8 mouse cellular contexts compared by ENCODE assay signal in the genomic region with DNA sequence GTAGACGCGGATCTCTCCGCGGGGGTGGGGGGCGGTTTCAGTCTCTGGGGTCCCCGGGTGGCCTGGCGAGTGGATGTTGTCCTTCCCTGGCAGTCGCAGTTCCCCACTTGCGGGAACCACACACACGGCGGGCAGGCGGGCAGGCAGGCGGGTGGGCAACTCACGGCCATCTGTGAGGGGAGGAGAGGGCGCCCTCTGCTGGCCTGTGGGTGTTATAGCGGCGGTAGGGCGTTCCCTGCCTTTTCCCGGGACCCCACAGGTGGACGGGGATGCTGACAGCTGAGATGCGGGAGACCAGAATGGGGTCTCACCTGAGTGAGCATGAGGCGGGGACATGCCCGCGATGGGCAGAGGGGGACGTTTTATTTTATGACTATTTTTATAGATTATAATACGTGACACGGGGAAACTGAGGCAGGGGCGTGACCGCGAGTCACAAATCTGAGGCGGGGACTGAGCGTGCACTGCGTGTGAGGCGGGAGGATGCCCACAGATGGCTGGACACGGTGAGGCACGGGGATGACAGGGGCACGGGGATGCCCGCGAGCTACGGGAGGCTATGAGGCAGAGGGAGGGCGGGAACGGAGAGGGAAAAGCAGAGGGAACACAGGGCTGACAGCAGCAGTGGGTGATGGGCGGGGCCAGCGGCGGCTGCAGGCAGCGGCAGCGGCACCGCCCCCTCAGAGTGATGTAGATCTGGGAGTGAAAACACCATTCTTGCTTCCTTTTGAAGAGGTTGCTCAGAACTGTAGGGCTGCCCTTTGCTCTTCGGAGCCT.
DNase-seq lines count a peak whose midpoint lies in the region; ATAC-seq and TF ChIP-seq lines count a peak whose summit lies in the region.

No protein-coding gene starts in this region.

- 1% methylated on average over 49 of the region's 49 CpGs for WGBS in embryonic facial prominence, embryonic 15.5 days
- 3% methylated on average over 49 of the region's 49 CpGs for WGBS in lung, embryonic 14.5 days

- DNase-seq in Muller cell, postnatal 12 days (ENCODE audit: inconsistent ontology term) = peak; percentile 72
- DNase-seq in brain, adult 2 months (ENCODE audit: low read depth, low spot score) = peak; percentile 65
- peak; percentile 16 to 51 for DNase-seq in heart, postnatal 10 days
- DNase-seq in layer of hippocampus, adult 8-10 months (ENCODE audit: low spot score in 2 of 2) = peak; percentile 22 to 36
- peak; percentile 75 for DNase-seq in lung, embryonic 14.5 days
- peak; percentile 6 for DNase-seq in retina, adult 2 months (ENCODE audit: low read depth, low spot score)
- peak; percentile 37 for DNase-seq in yolk sac, embryonic 10.5 days (ENCODE audit: low spot score)

- peak overlapping the region; percentile 40 for H3K4me3 ChIP-seq in embryonic facial prominence, embryonic 15.5 days (replicated peaks)
- H3K4me3 ChIP-seq in lung, embryonic 14.5 days (ENCODE audit: low read depth, low read length) = peak overlapping the region; percentile 36

- H3K4me1 ChIP-seq in embryonic facial prominence, embryonic 15.5 days = peaks cover 9% of the 10 kb centered on the region
- H3K4me1 ChIP-seq in lung, embryonic 14.5 days (ENCODE audit: insufficient read depth) = no peaks in the 10 kb centered on the region

- peak; percentile 91 for TF ChIP-seq CTCF in lung, embryonic 14.5 days (IDR thresholded peaks at IDR 0.05; ENCODE audit: low read depth)

- intact Hi-C loops in heart, postnatal 10 days (cut with DNase I) = loop anchor here (10.0 kb wide), 1 partner anchor 537 kb away; no protein-coding TSS in a partner anchor

- H3K27me3 ChIP-seq in embryonic facial prominence, embryonic 15.5 days = no peaks in the 10 kb centered on the region
- H3K27me3 ChIP-seq in lung, embryonic 14.5 days (ENCODE audit: insufficient read depth, low read length) = no peaks in the 10 kb centered on the region

- ATAC-seq in embryonic facial prominence, embryonic 15.5 days (ENCODE audit: insufficient number of reproducible peaks, low FRiP score, low TSS enrichment, low read depth) = peak; percentile 66; the same call in 1 of the 2 replicates
- peak; percentile 92 for ATAC-seq in lung, embryonic 14.5 days (ENCODE audit: insufficient read depth)

- no peak overlapping the region for H3K27ac ChIP-seq in embryonic facial prominence, embryonic 15.5 days (replicated peaks)
- no peak overlapping the region for H3K27ac ChIP-seq in lung, embryonic 14.5 days (ENCODE audit: low read depth)

- H3K36me3 ChIP-seq in embryonic facial prominence, embryonic 15.5 days = no peaks in the 10 kb centered on the region
- H3K36me3 ChIP-seq in lung, embryonic 14.5 days (ENCODE audit: insufficient read depth) = no peaks in the 10 kb centered on the region

- H3K9ac ChIP-seq in embryonic facial prominence, embryonic 15.5 days = 0 out of 2 replicates have a peak overlapping the region, but pooled peaks have one; percentile 21
- H3K9ac ChIP-seq in lung, embryonic 14.5 days = peak overlapping the region; percentile 23

- H3K4me2 ChIP-seq in embryonic facial prominence, embryonic 15.5 days (replicated peaks) = peak overlapping the region; percentile 76
- H3K4me2 ChIP-seq in lung, embryonic 14.5 days = peak overlapping the region; percentile 81

- no peaks in the 10 kb centered on the region for H3K9me3 ChIP-seq in embryonic facial prominence, embryonic 15.5 days (replicated peaks)
- H3K9me3 ChIP-seq in lung, embryonic 14.5 days (ENCODE audit: low read depth, low read length) = peaks cover 4% of the 10 kb centered on the region; the same call in 1 of the 2 replicates

Comparison
In these comparisons a context has a peak if more than half of its experiments do, and no peak if none do; other contexts are left out.
1. DNase-seq: peak in every context shown above with its lines; median percentile 75 in lung, embryonic 14.5 days; 72 in Muller cell, postnatal 12 days; 65 in brain, adult 2 months; 37 in yolk sac, embryonic 10.5 days; 34 in heart, postnatal 10 days; 29 in layer of hippocampus, adult 8-10 months; 6 in retina, adult 2 months.